Mouse (Mus musculus) ovary, postnatal 10 days (tissue): ENCODE results near the gene Trp53tg5.
A peak's percentile ranks its signal among the peaks of the same experiment; 100 is the strongest.

Source experiments
- DNase-seq: peaks from one replicate; pipeline ENCODE4 v3.0.0; 2022; ENCODE audit warnings: low spot score

Gene Trp53tg5

GRCm38 (mm10) chr2:164496331-164496730 is 22.8 kb upstream of the Trp53tg5 start:
- DNase-seq, result no peak

DNA sequence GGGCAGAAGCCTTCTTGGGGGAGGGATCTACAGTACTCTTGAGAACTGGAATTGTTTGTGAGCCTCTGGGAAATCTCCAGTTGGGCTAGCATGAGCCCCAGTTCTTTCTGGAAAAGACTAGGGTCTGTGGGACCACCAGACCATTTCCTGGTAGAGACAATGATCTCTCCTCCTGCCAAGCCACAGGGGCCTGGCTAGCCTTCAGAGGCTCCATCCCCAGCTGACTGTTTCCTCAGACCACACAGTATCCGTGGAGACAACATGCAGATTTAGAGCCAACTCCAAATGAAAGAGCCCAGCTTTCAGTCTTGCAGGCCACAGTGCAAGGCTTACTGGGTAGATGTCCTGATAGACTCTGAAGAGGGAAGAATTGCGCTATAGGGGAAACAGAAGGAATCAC is 20.6 kb upstream of the Trp53tg5 start:
- no peak for DNase-seq

DNA sequence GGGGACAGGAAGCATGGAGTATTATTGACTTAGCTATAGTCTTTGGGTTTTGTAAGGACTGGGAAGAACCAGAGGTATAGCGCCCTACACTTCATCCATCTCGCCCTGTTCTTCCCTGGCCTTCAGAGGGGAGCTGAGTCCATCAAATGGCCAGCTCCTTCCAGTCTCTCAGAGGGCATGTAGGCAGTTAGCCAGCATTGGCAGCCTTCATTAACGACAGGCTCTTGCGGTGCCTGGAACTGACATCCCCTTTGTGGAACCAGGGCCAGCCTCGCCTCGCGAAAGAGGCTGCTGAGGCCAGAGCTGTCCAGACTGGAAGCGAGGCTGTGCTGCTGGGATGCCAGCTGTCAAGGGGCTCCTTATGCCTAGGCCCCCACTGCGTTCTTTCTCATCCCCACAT is 14.3 kb upstream of the Trp53tg5 start:
- no peak for DNase-seq

- DNase-seq, result no peak
These were observed 13.6 kb upstream of the Trp53tg5 start for GRCm38 (mm10) chr2:164487115-164487527.

GRCm38 (mm10) chr2:164486258-164487114 is 13.0 kb upstream of the Trp53tg5 start:
- DNase-seq, result no peak

DNA sequence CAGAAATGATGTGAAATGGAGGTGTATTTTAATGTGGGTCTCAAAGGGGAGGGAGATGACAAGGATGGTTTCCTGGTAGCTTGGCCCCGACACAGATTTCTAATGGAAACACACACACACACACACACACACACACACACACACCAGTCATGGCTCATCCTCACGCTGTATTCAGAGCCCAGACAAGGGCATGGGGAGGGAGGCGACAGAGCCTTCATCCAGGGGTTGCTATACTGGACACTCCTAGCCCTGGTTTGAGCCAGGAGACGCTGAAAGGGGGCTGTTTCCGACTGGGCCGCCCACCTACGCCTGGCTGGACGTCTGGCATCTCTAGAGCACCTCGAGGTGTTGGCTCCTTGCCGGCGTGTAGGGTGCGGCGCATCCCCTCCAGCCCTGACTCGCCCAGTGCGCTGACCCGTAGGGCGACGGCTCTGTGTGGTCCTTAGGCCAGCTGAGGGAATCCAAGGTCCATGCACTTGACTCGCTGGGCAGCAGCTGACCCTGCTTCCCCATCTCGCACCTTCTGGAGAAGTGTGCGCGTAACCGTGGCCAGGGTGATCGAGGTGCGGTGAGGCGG is 12.2 kb upstream of the Trp53tg5 start, which contains the start of gene Dbndd2:
Dbndd2 (plus strand) TSS at position 426 of the 577 bp plus-strand sequence.
- no peak for DNase-seq

GRCm38 (mm10) chr2:164470254-164470653 is 3.3 kb downstream of the Trp53tg5 start:
- no peak for DNase-seq

DNA sequence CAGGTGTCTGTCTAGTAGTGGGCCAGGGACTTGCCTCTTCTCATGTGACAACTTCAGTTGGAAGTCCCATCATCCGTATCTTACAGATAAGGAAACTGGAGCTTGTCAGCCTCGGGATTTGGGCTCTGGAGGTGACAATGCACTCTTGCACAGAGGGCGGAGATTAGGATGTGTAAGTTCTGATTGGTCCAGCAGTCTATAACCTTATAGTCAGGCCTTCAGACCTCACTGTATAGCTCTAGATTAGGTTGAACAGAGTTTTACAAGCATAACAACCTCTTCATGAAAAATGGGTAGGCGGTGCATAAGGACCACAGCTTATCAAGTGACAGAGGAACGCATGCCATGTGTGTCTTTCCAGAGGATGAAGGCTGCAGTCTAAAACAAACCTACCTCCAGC is 6.7 kb downstream of the Trp53tg5 start:
- DNase-seq, result no peak

DNA sequence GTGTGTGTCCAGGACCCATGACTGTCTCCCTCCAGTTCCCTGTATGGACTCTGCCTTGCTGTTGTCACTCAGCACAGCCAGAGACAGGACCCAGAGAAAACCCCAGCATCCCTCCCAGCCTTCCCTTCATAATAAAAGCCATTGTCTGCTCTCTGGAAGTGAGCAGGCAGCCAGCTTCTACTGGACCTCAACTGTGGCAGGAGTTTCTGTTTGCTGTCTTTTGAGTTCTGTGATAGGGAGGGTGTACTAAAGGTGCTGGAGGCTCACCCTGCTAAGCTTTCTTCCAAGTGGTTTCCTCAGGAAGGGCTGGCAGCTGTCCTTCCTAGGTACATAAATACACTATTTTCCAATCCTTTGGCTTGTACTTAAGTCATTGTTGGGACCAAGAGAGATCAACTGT is 8.4 kb downstream of the Trp53tg5 start:
- no peak for DNase-seq

- peak; percentile 78 for DNase-seq
These were observed 12.6 kb downstream of the Trp53tg5 start, which contains the start of gene Gm20458 for GRCm38 (mm10) chr2:164460745-164461551. Gm20458 (plus strand) TSS chr2:164460967.

DNA sequence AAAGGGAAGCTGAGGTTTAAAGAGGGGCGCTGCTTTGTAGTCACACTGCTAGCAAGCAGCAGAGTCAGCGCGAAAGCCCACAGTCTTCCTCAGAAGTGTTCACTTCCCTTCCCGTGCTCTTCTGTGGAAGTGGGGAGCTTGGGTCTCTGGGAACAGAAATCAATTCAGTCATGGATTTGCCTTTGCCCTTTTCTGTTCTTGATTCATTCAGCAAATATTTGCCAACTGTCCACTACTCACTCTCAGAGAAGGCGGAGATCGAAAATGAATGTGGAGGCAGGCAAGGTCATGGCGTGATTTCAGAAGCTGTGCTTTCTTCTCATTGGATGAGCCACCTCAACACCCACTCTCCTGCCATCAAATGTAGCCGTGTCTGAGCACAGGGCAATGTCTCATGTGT is 15.0 kb downstream of the Trp53tg5 start:
- no peak for DNase-seq

DNA sequence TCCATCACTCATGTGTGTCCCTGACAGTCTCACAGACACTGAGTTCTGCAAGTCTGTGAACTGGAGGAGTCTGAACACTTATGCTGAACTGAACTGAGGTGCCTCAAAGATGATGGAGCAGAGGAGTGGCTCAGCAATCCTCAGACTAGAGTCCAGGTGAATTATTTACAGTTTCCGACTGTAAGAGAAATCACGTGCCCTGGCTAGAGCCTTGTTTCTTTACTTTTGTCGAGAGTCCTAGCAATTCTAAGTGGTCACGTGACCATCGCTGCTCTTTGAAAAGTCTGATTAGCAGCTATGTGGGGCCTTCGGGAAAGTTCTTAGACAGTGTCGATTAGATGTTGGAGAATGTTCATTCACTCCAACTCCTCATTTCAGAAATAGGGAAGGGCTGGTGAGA is 15.6 kb downstream of the Trp53tg5 start:
- no peak for DNase-seq

DNA sequence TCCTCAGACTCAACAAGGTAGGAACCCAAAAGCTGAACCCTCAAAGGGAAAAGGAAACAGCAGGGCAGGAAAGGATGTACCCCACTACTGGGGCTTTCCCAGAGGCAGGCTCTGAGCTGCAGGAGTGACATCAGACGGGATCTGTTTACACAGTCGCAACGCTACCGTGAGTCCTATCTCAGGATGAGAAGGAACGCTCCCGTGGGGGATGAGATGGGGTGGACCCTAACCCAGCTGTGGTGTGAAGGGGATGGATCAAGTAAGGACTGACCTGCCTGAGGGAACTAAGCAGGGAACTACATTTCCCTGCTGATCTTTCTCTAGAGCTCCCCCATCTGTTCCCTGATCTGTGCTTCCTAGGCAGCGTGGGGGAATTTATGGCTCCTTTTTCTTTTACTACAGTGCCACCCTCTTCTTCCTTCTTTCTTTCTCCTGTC is 16.6 kb downstream of the Trp53tg5 start, which contains the start of gene Sys1:
Sys1 (plus strand) TSS at position 101 of the 437 bp plus-strand sequence.
- no peak for DNase-seq

- no peak for DNase-seq
These were observed 17.1 kb downstream of the Trp53tg5 start for GRCm38 (mm10) chr2:164456413-164456812.

DNA sequence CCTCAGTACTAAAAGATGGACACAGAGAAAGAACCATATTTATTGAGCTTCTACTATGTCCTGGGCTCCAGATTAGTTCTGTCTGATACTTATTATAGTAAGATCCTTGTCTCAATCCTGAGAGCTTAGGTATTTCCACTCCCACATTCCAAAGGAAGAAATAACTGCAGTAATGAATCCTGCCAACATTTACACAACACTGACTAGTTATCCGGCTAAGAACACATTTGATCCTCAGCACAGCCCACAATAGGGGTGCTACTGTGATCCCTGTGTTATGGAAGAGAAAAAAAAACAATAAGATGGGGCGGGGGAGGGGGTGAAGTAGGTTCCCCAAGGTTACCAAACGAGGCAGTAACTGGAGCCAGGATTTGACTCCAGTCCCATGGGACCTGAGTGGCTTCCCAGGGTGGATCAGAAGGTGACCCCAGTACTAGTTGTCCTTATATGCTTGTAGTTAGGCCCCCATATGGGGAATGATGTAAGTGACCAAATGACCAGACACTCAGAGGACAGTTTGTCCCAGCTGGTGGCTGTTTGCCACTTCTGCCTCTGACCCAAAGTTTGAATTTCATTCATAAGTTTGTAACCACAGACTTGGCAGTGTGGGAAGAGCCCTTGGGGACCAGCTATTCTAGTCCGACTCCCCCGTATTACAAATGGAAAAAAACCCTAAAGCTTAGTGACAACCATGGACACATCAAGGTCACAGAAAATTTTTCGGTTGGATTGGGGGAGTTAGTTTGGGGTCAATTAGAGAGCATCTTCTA is 17.9 kb downstream of the Trp53tg5 start:
- DNase-seq, result no peak

- DNase-seq, result no peak
These were observed 18.7 kb downstream of the Trp53tg5 start for GRCm38 (mm10) chr2:164454846-164455245.

DNA sequence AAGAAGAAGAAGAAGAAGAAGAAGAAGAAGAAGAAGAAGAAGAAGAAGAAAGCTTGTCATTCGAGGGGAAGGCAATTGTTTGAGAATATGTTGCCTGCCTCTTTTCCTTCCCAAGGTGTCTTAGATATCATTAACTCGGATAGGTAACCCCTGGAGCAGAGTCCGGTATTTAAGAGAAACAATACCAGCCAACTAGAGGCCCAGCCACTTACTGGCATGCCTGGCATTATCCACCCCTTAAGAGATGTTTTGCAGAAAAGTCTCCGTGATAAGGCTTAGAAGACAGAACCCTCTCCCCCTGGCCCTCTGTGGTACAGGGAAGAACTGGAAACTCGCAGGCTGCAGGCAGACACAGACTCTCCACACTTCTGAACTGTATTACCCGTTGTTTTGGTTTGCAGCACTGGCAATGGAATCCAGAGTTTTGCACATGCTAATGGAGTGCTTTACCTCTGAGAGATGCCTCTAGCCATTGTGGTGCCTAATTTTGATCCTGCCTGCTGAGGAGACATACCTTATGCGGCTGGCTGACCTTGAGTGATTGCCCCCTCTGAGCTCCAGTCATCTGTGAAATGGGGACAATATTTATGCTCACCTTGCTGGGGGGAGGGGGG is 19.5 kb downstream of the Trp53tg5 start:
- no peak for DNase-seq

GRCm38 (mm10) chr2:164453047-164453757 is 20.3 kb downstream of the Trp53tg5 start:
- no peak for DNase-seq

DNA sequence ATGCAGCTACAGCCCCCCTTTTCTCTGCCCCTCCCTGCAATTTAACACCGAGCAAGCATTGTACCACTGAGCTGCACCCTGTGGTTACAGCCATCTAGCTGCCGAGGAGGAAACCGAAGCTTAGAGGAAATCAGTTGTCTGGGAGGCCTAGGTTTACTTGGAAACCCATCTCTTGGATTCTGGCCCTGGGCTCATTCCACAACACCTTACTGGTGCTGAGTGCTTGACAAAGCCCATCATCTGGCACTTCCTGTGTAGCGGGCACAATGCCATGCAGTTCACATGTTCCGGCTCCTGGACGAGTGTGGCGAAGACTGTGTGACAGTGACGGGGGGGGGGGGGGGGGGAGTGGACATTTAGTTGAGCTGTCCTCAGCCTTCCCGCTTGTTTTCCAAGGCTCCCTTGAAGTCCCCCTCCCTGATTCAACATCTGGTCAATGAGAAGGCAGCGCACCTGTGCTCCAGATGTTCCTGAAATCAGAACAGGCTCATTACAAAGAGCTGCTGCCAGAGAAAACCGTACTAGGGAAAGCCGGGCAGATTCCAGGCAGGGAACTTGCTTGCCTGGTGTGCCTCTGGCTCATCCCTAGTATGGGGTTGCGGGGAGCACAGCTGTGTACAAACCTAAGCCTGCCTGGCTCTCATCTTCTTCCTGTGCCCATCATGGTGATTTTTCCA is 21.4 kb downstream of the Trp53tg5 start:
- DNase-seq, result no peak
